Mouse (Mus musculus) limb, embryonic 15.5 days (tissue): ENCODE measurements around the gene Stra6. TPM values are rescaled to one million over a fixed set of nuclear protein-coding genes. Genes with fewer than 3 reads are reported as not detected.

ENCODE experiments used
- ATAC-seq: fragments of 200-750 bp; cut with Nextera tagmentation; 2 replicates; pipeline ENCODE4 v1.8.0; 2017; ENCODE audit warnings: low read depth, moderate TSS enrichment; ENCODE audit not compliant: insufficient number of reproducible peaks, low FRiP score, low TSS enrichment
- H3K27ac ChIP-seq: fragments of 300-500 bp; sonication (generic); 2 replicates; pipeline ENCODE4 v1.5.1; 2015; ENCODE audit warnings: moderate library complexity, mild to moderate bottlenecking, inconsistent platforms
- H3K27me3 ChIP-seq: fragments of 300-500 bp; sonication (generic); 2 replicates; pipeline ENCODE4 v1.6.1; 2015; ENCODE audit warnings: inconsistent platforms
- H3K36me3 ChIP-seq: fragments of 300-500 bp; sonication (generic); 2 replicates; pipeline ENCODE4 v1.6.1; 2015; ENCODE audit warnings: inconsistent platforms
- H3K4me1 ChIP-seq: fragments of 300-500 bp; sonication (generic); 2 replicates; pipeline ENCODE4 v1.6.1; 2015; ENCODE audit warnings: inconsistent platforms
- H3K4me2 ChIP-seq: fragments of 300-500 bp; sonication (generic); 2 replicates; pipeline ENCODE4 v1.6.1; 2015; ENCODE audit warnings: mild to moderate bottlenecking, inconsistent platforms
- H3K4me3 ChIP-seq: fragments of 300-500 bp; sonication (generic); 2 replicates; pipeline ENCODE4 v1.5.1; 2015; ENCODE audit warnings: mild to moderate bottlenecking, inconsistent platforms
- H3K9ac ChIP-seq: fragments of 300-500 bp; sonication (generic); 2 replicates; pipeline ENCODE4 v1.6.1; 2015; ENCODE audit warnings: inconsistent platforms
- H3K9me3 ChIP-seq: fragments of 300-500 bp; sonication (generic); 2 replicates; pipeline ENCODE4 v1.6.1; 2016; ENCODE audit warnings: inconsistent platforms
- WGBS: fragments of 180-500 bp; shearing (Covaris S2); methylation state at CpG from one replicate; pipeline ENCODE4 v1.1.7; 2015; 5-methylcytosine and 5-hydroxymethylcytosine counted together
- polyA plus RNA-seq: library from polyadenylated mRNA; unstranded; fragments of >200 nt; fragmentation: Nextera tagmentation; extraction: Ambion mirVana; gene quantifications from 2 replicates; pipeline ENCODE4 v1.2.1, GENCODE M21; 2015

Gene Stra6
- polyA plus RNA-seq, 1 experiment from 2014 or later: 8.8 TPM

- Histone ChIP-seq H3K36me3 (no peaks in the 10 kb centered on the region), H3K9ac (no peak overlapping the region), H3K4me1 (peaks cover 10% of the 10 kb centered on the region), H3K4me2 (no peak overlapping the region), H3K4me3 (no peak overlapping the region), H3K27ac (no peak overlapping the region), H3K9me3 (no peaks in the 10 kb centered on the region), H3K27me3 (0 out of 2 replicates have a peak, but pooled peaks cover 6% of the 10 kb centered on the region)
- ATAC-seq: no peak
- WGBS: 19% methylated on average over 3 of the region's 3 CpGs
These were observed 10.5 kb upstream of the Stra6 start for GRCm38 (mm10) chr9:58053102-58053501.

GRCm38 (mm10) chr9:58053544-58053943 lies 10.0 kb upstream of the Stra6 start:
- ATAC-seq: no peak
- H3K4me3 ChIP-seq: no peak overlapping the region
- 0 out of 2 replicates have a peak, but pooled peaks cover 6% of the 10 kb centered on the region for H3K27me3 ChIP-seq
- no peak overlapping the region for H3K4me2 ChIP-seq
- H3K9ac ChIP-seq: no peak overlapping the region
- no peak overlapping the region for H3K27ac ChIP-seq
- H3K9me3 ChIP-seq: no peaks in the 10 kb centered on the region
- WGBS: 42% methylated on average over 3 of the region's 3 CpGs
- peaks cover 6% of the 10 kb centered on the region; the same call in 1 of the 2 replicates for H3K4me1 ChIP-seq
- H3K36me3 ChIP-seq: no peaks in the 10 kb centered on the region

GRCm38 (mm10) chr9:58054032-58054431 lies 9.6 kb upstream of the Stra6 start:
- no peak overlapping the region for H3K4me3 ChIP-seq
- no peaks in the 10 kb centered on the region for H3K9me3 ChIP-seq
- H3K9ac ChIP-seq: no peak overlapping the region
- WGBS: 100% methylated on average over 1 of the region's 1 CpGs
- ATAC-seq: no peak
- peaks cover 3% of the 10 kb centered on the region; the same call in 1 of the 2 replicates for H3K4me1 ChIP-seq
- H3K27ac ChIP-seq: no peak overlapping the region
- H3K4me2 ChIP-seq: no peak overlapping the region
- H3K36me3 ChIP-seq: no peaks in the 10 kb centered on the region
- H3K27me3 ChIP-seq: 0 out of 2 replicates have a peak, but pooled peaks cover 6% of the 10 kb centered on the region

GRCm38 (mm10) chr9:58055666-58056065 lies 7.9 kb upstream of the Stra6 start:
- peaks cover 4% of the 10 kb centered on the region; the same call in 1 of the 2 replicates for H3K4me1 ChIP-seq
- H3K4me3 ChIP-seq: no peak overlapping the region
- peaks cover 1% of the 10 kb centered on the region; the same call in 1 of the 2 replicates for H3K27me3 ChIP-seq
- H3K9ac ChIP-seq: no peak overlapping the region
- ATAC-seq: 0 out of 2 replicates have a peak, but pooled peaks have one; percentile 41
- H3K4me2 ChIP-seq: no peak overlapping the region
- no peaks in the 10 kb centered on the region for H3K9me3 ChIP-seq
- WGBS: 54% methylated on average over 5 of the region's 5 CpGs
- no peaks in the 10 kb centered on the region for H3K36me3 ChIP-seq
- no peak overlapping the region for H3K27ac ChIP-seq

- no peak for ATAC-seq
- no peak overlapping the region for H3K4me3 ChIP-seq
- H3K36me3 ChIP-seq: no peaks in the 10 kb centered on the region
- H3K9ac ChIP-seq: no peak overlapping the region
- H3K4me2 ChIP-seq: no peak overlapping the region
- H3K9me3 ChIP-seq: no peaks in the 10 kb centered on the region
- WGBS: 37% methylated on average over 1 of the region's 1 CpGs
- H3K27ac ChIP-seq: no peak overlapping the region
- peaks cover 36% of the 10 kb centered on the region for H3K27me3 ChIP-seq
- H3K4me1 ChIP-seq: peaks cover 6% of the 10 kb centered on the region; the same call in 1 of the 2 replicates
These were observed 3.7 kb upstream of the Stra6 start for GRCm38 (mm10) chr9:58059920-58060319.

GRCm38 (mm10) chr9:58060677-58061667 lies 2.6 kb upstream of the Stra6 start:
- Histone ChIP-seq H3K4me1 (peaks cover 11% of the 10 kb centered on the region), H3K4me2 (no peak overlapping the region), H3K9me3 (no peaks in the 10 kb centered on the region), H3K27ac (no peak overlapping the region), H3K9ac (no peak overlapping the region), H3K4me3 (no peak overlapping the region), H3K36me3 (no peaks in the 10 kb centered on the region), H3K27me3 (peaks cover 36% of the 10 kb centered on the region)
- ATAC-seq: no peak
- 13% methylated on average over 23 of the region's 23 CpGs for WGBS

GRCm38 (mm10) chr9:58065532-58065931 lies 1.9 kb downstream of the Stra6 start:
- 21% methylated on average over 6 of the region's 6 CpGs for WGBS
- Histone ChIP-seq H3K9me3 (no peaks in the 10 kb centered on the region), H3K9ac (no peak overlapping the region), H3K27ac (no peak overlapping the region), H3K36me3 (no peaks in the 10 kb centered on the region), H3K4me1 (peaks cover 28% of the 10 kb centered on the region), H3K27me3 (peaks cover 36% of the 10 kb centered on the region), H3K4me3 (no peak overlapping the region), H3K4me2 (no peak overlapping the region)
- no peak for ATAC-seq

GRCm38 (mm10) chr9:58065977-58066730 lies 2.6 kb downstream of the Stra6 start:
- H3K9ac ChIP-seq: no peak overlapping the region
- H3K36me3 ChIP-seq: no peaks in the 10 kb centered on the region
- 57% methylated on average over 6 of the region's 6 CpGs for WGBS
- peaks cover 30% of the 10 kb centered on the region for H3K27me3 ChIP-seq
- no peak overlapping the region for H3K4me3 ChIP-seq
- H3K4me2 ChIP-seq: no peak overlapping the region
- H3K9me3 ChIP-seq: no peaks in the 10 kb centered on the region
- 0 out of 2 replicates have a peak overlapping the region, but pooled peaks have one; percentile 1 for H3K27ac ChIP-seq
- H3K4me1 ChIP-seq: peaks cover 22% of the 10 kb centered on the region
- no peak for ATAC-seq

- ATAC-seq: no peak
- H3K27ac ChIP-seq: no peak overlapping the region
- H3K27me3 ChIP-seq: peaks cover 25% of the 10 kb centered on the region
- WGBS: 51% methylated on average over 6 of the region's 6 CpGs
- no peaks in the 10 kb centered on the region for H3K36me3 ChIP-seq
- H3K9ac ChIP-seq: no peak overlapping the region
- H3K4me3 ChIP-seq: no peak overlapping the region
- no peak overlapping the region for H3K4me2 ChIP-seq
- no peaks in the 10 kb centered on the region for H3K9me3 ChIP-seq
- H3K4me1 ChIP-seq: peaks cover 22% of the 10 kb centered on the region
These were observed 3.1 kb downstream of the Stra6 start for GRCm38 (mm10) chr9:58066731-58067095.

GRCm38 (mm10) chr9:58067546-58067945 lies 4.0 kb downstream of the Stra6 start:
- H3K27ac ChIP-seq: no peak overlapping the region
- no peaks in the 10 kb centered on the region for H3K36me3 ChIP-seq
- H3K4me2 ChIP-seq: no peak overlapping the region
- WGBS: 83% methylated on average over 3 of the region's 3 CpGs
- no peak overlapping the region for H3K4me3 ChIP-seq
- H3K9me3 ChIP-seq: no peaks in the 10 kb centered on the region
- H3K27me3 ChIP-seq: peaks cover 19% of the 10 kb centered on the region
- H3K9ac ChIP-seq: no peak overlapping the region
- no peak for ATAC-seq
- peaks cover 22% of the 10 kb centered on the region for H3K4me1 ChIP-seq

GRCm38 (mm10) chr9:58074561-58074960 lies 11.0 kb downstream of the Stra6 start:
- Histone ChIP-seq H3K9ac (no peak overlapping the region), H3K4me3 (no peak overlapping the region), H3K27me3 (peaks cover 8% of the 10 kb centered on the region; the same call in 1 of the 2 replicates), H3K27ac (no peak overlapping the region), H3K4me2 (no peak overlapping the region), H3K36me3 (no peaks in the 10 kb centered on the region), H3K4me1 (no peaks in the 10 kb centered on the region), H3K9me3 (no peaks in the 10 kb centered on the region)
- no peak for ATAC-seq
- 30% methylated on average over 3 of the region's 3 CpGs for WGBS

- Histone ChIP-seq H3K9me3 (no peaks in the 10 kb centered on the region), H3K27me3 (no peaks in the 10 kb centered on the region), H3K4me1 (peaks cover 43% of the 10 kb centered on the region), H3K4me3 (no peak overlapping the region), H3K4me2 (no peak overlapping the region), H3K27ac (no peak overlapping the region), H3K9ac (no peak overlapping the region), H3K36me3 (no peaks in the 10 kb centered on the region)
- 13% methylated on average over 8 of the region's 8 CpGs for WGBS
- ATAC-seq: no peak
These were observed 21.0 kb downstream of the Stra6 start for GRCm38 (mm10) chr9:58084586-58084985.
